Mouse (Mus musculus) ES-Bruce4 (cell line): ENCODE results near the gene Cacna2d1.

ENCODE experiments used
- CTCF ChIP-seq: IDR thresholded peaks from one replicate; pipeline ENCODE4 v1.8.1; 2011; ENCODE audit warnings: low read depth, low read length
- EP300 ChIP-seq: IDR thresholded peaks from 2 replicates; pipeline ENCODE4 v1.6.1; 2011; ENCODE audit warnings: low read depth, low read length; ENCODE audit not compliant: insufficient read depth
- POLR2A ChIP-seq: IDR thresholded peaks from one replicate; pipeline ENCODE4 v1.8.1; 2011; ENCODE audit warnings: low read length; ENCODE audit not compliant: insufficient read depth

DNA sequence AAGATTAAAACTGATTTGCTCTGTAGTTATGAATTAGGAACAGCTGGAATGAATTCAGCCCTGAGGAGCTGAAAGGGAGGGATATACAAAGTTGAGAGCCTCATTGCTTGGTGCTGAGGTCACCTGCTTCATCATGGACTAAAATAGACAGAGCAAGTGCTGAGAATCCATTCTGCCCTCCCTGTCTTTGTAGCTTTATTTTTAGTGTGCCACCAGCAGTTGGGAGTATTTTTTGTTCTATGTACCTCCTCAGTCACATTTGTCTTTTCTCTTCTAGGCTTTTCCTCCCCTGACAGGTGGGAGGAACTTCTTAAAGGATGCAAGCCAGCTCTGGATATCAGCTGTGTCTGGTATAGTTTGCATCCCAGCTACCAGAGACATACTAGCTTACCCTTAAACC lies 32.4 kb downstream of the Cacna2d1 start:
- no peak for TF ChIP-seq EP300
- no peak for TF ChIP-seq CTCF
- no peak for TF ChIP-seq POLR2A
